Mouse (Mus musculus) heart, adult 2 months (tissue): ENCODE measurements around the gene Sema4a.
A peak's percentile ranks its signal among the peaks of the same experiment; 100 is the strongest.

Experiments
- CTCF ChIP-seq: fragments of 200-600 bp; IDR thresholded peaks from 2 replicates; pipeline ENCODE4 v1.8.1; 2022; ENCODE audit warnings: antibody characterized with exemption, mild to moderate bottlenecking, moderate library complexity
- POLR2A ChIP-seq: fragments of 200-500 bp; IDR thresholded peaks from 2 replicates; pipeline ENCODE4 v1.6.1; 2011; ENCODE audit warnings: mild to moderate bottlenecking, low read depth, low read length, control low read depth; ENCODE audit not compliant: insufficient read depth

- TF ChIP-seq CTCF = no peak
- 0 out of 2 replicates have a peak, but pooled peaks have one; percentile 17 for TF ChIP-seq POLR2A
These were observed 14.4 kb downstream of the Sema4a start for GRCm38 (mm10) chr3:88446471-88447123.
